Mouse (Mus musculus): Measurements from ENCODE around the gene Vmn2r14. TPM values are rescaled to one million over a fixed set of nuclear protein-coding genes. Genes with fewer than 3 reads are reported as not detected.
"Not testable (repeated sequence)": the region's sequence is repeated elsewhere in the genome, so short reads cannot be mapped to it uniquely, and the experiment has no call there.

Gene Vmn2r14
- not detected for total RNA-seq (2021)
- long read RNA-seq, experiment 1, result 0 reads
- long read RNA-seq, experiment 2, result 0 reads

- DNase-seq, result no peak
These were observed at the start of gene Vmn2r14 for GRCm38 (mm10) chr5:109224608-109225007. Gene Vmn2r14, minus strand, starts transcription at chr5:109224708.

GRCm38 (mm10) chr5:109192099-109192498 is 32.4 kb downstream of the Vmn2r14 start, which contains the start of gene Vmn2r13:
Gene Vmn2r13, minus strand, starts transcription at chr5:109192199.
- DNase-seq, result not testable (repeated sequence)

GRCm38 (mm10) chr5:109166851-109167250 is 57.7 kb downstream of the Vmn2r14 start:
- DNase-seq, result peak in 1 of 2 experiments; percentile 19

Other genes with a start within 250 kb of the Vmn2r14 start
- not detected for gene Vmn2r10, start 218.2 kb downstream of the Vmn2r14 start, total RNA-seq (2021)
- not detected for gene Vmn2r11, start 165.1 kb downstream of the Vmn2r14 start, total RNA-seq (2021)
- gene Vmn2r12, start 126.8 kb downstream of the Vmn2r14 start, total RNA-seq (2021), result not detected
- gene Vmn2r13, start 32.5 kb downstream of the Vmn2r14 start, total RNA-seq (2021), result not detected
- gene Vmn2r15, start 72.9 kb upstream of the Vmn2r14 start, total RNA-seq (2021), result not detected
- not detected for gene Vmn2r16, start 105.5 kb upstream of the Vmn2r14 start, total RNA-seq (2021)
- gene Vmn2r17, start 195.0 kb upstream of the Vmn2r14 start, total RNA-seq (2021), result not detected